Mouse (Mus musculus): ENCODE measurements at regions not wholly inside any gene's neighbourhood (a gene's known extent, or its start where the extent isn't known, plus 50 kb on each side); places are given as distances from the start of the nearest gene placed in this dataset.

DNA sequence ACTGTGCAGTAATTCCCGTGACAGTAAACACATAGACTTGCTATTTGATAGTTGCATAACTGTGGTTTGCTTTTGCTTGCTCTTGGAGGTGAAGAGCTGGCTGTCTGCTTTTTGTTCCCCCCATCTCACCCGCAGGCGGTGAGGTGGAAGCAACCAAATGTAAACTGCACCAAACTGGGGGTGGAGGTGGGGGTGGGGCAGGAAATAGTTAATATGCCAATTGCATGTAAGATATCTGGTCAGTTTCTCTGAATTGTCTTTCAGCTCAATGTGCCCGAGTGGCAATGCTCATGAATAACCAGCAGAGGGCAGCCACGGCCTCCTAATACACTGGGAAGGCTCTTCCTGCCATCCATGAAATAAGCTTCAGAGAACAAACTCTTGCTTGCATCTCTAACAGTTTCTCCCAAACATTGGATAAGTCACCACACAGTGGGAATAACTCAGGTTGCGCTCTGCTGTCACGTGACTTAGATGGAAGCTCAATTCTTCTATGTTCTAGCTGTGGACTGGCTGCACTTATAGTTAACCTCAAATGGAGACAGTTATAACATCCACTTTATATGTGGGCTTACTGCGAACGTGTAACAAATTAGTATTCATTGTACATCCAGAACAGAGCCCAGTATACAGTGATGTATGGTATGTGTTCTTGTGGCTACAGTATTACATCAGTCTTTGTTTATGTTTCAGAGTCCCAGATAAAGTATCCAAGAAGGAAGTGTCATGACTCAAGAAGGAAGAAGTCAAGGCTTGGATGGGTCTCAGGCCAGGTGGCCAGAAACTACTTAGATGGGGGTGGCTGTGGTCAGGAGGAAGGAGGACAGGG is 62.0 kb upstream of the Egflam start:
- in situ Hi-C loops (cut with MboI; ENCODE audit: low sequenced_read_pairs): loop anchor here (25.0 kb wide), 1 partner anchor 577 kb away; no protein-coding TSS in a partner anchor

DNA sequence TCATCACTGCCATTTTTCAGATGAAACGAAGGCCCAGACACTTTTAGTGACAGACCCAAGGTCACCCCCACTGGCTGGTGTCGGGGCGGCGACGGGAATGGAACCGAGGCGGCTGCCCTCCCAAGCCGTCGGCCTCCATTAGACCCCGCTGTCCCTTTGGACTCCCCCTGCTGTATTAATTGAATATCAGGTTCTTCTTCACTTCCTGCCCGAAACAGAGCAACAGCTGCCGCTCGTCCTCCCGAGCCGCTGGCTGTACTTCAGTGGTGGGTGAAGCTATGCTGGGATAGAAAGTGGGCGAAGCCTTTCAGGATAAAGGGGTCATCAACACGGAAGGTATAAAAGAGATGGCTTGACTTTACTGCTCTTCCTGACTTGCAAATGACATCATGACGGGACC is 64.4 kb upstream of the Egflam start:
- in situ Hi-C loops (cut with MboI; ENCODE audit: low sequenced_read_pairs): loop anchor here (25.0 kb wide), 1 partner anchor 575 kb away; no protein-coding TSS in a partner anchor

DNA sequence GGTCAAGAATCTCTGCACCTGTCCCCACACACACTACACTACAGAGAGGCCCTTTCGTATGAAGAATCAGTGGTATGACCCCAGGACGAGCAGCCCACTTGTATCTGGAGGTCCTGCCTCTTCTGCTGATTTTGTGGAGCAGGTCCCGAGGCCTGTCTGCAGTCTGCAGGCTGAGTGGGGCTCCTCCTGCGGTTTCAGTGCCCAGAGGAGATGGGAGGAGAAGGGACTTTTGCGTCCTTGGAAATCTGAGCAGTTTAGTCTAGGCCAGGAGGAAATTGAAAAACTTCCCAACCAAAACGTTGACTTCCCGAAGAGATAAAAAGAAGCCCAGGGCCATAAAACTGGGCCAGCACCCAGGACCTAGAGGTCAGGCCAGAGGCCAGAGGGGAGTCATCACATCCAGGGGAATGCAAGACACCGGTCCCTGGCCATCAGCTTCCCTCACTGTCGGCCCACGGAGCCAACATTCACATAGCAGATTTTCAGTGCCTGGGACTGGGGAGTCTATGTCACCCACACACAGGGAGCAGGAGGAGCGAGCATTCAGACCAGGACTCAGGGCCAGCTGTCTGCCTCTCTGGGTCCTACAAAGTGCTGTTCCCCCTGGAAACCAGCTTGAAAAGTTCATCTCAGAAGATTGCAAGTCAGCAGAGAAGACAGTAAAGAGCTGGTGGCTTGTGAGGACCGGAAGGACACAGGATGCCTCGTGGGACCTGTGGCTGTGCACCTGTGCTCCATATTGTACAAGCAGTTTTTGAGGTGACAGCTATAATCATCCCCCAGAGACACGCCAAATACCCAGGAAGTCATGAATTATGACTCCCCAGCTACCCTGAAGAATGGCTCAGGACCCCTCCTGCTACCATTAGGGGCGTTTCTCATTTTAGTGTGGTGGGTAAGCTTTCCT is 65.5 kb upstream of the Egflam start:
- in situ Hi-C loops (cut with MboI; ENCODE audit: low sequenced_read_pairs): loop anchor here (25.0 kb wide), 1 partner anchor 574 kb away; no protein-coding TSS in a partner anchor

DNA sequence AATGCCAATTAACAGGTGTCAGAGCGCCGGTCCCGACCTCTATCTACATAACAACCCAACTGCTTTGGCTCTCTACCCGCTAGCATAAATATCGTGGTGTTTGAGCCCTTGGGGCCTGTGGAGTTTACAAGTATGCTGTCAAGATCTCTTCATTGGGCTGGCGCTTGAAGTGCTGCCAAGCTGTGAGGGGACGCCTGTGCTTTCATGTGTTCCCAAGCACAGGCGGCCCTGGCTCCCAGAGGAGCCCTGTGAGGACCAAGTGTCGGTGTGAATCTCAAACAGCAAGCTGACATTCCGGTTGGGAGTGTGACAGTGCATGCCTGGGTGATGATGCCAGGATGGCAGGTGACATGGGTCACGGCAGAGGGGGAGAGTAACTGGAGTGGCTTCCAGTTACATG is 82.0 kb upstream of the Egflam start:
- in situ Hi-C loops (cut with MboI; ENCODE audit: low sequenced_read_pairs): no loop called here

DNA sequence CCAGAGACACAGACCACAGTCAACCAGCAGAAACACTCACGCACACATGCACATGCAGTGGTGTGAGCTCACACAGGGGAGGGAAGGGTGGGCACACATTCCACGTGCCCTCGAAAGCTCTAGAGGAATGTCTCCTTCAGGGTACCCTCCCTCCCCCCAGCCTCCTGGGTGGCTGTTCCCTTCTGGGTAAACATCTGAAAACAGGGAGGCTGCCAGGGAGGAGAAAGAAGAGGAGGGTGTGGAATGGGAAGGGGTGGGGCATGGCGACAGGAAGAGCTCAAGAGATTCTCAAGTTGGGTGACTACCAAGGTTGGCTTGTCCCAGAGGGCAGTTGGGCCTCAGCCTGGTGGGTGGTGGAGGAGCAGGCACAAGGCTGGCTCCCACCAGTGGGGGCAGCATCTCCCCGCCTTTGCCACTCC is 82.6 kb upstream of the Egflam start:
- in situ Hi-C loops (cut with MboI; ENCODE audit: low sequenced_read_pairs): no loop called here

DNA sequence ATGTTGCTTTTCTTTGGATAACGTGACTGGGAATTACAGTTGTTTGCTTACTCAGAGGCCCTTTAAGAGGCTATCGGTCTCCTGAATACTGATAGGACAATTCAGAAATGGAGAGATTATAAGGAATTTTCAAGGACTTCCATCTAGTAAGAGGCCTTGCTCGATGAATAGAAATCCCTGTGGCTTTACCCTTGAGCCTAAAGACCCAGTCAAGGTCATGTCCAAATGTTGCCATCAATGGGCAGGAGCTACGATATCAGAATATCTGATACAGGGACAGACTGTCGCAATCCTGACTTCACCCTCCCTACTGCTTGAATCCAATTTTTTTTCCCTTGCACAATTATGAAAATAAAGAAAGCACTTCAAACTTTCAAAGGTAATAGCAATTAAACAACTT is 85.5 kb upstream of the Egflam start:
- in situ Hi-C loops (cut with MboI; ENCODE audit: low sequenced_read_pairs): no loop called here

DNA sequence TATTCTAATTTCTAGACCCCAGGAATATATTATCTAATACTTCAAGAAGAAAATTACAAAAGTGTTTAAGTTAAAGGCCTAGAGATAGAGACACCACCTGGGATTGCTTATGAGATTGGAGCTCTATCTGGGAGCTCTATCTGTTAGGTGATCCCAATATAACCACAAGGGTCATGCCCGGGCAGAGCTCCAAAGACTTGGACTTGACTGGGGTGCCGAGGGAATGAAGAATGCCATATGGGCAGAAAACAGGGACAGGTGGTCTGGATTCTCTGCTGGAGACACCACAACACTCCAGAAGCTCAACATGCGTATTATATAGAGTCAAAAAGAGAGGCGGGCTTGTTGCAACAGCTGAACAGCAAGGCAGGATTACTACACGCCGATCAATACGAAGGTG is 92.9 kb upstream of the Egflam start:
- in situ Hi-C loops (cut with MboI; ENCODE audit: low sequenced_read_pairs): no loop called here

DNA sequence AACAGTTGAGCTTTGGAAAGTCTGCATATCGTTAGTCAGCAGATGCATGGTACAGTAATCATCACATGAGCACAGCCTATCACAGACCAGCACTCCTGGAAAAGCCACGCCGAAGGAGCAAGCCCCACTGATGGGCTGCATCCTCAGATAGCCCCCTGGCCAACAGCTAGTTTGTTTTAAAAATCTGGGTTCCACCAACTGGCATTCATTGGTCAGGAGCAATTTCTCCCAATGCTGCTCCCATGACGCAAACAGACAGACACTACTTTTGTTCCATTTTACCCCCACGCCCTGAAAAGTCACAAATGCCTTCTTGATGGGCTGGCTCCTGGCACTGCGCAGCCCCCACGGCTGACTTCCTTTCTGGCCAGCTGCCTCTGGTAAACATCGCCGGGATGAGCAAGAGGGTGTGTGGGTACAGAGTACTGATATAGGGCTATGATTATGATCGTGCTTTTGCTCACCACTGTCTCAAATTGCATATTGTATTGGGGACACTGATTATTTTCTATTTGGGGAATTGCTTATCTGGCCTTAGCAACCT is 95.0 kb upstream of the Egflam start:
- in situ Hi-C loops (cut with MboI; ENCODE audit: low sequenced_read_pairs): no loop called here

DNA sequence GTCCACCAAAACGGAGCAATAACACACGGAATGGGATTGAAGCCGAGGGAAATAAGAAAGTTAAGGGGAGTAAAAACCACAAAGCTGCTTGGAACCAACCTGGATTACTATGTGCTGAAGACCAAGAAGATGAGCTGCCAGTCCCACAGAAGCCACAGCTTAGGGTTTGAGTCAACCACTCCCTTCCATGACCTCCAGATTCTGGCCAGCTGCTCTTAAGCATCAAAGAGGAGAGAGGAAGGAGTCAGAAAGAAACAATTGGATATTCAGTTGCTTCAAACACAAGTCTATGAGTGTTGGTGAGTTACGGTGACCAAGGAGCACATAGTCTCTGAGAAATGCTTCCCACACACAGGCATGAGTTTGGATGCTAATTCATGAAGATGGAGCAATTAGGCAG is 99.7 kb upstream of the Egflam start:
- in situ Hi-C loops (cut with MboI; ENCODE audit: low sequenced_read_pairs): no loop called here

DNA sequence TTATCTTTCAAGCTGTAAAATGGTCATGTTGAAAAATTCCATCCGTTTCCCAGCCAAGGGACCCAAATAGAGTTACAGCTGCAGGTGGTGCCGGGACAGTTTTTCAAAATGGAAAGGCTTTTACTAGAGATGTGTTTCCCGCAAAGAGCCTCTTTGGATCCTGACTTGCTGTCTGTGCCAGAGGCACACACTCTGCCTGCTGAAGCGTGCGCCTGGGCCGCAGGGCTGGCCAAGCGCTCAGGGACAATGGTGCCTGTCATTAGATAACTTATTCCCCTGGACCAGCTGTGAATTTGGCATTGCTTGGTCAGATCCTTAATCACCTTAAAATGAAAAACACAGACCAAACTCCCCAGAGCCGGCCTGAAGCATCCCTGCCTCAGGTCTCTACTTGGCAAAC is 110.3 kb upstream of the Egflam start:
- in situ Hi-C loops (cut with MboI; ENCODE audit: low sequenced_read_pairs): no loop called here

DNA sequence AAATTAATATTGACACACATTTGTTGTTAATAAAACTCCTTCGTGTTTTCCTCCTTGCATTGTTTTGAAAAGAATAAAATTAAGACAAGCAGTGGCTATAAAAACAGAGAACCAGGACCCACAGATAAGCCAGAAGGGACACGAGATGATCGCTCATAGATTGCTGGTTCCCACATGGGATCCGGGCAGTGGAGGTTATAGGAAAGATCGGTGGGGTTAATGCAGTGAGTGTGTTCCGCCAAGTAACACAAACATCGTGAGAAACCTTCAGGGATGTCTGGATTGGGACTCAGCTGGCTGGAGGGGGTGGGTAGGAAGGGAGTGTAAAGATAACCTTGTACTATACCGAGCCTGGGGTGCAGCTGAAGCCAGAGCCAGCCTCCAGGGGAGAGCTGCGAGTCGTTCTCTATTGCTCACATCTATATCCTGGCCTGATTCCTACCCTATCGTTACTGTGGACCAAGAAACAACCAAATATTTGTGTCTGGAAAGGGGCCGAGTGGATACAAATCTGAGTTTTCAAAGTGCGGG is 116.6 kb upstream of the Egflam start:
- in situ Hi-C loops (cut with MboI; ENCODE audit: low sequenced_read_pairs): no loop called here

DNA sequence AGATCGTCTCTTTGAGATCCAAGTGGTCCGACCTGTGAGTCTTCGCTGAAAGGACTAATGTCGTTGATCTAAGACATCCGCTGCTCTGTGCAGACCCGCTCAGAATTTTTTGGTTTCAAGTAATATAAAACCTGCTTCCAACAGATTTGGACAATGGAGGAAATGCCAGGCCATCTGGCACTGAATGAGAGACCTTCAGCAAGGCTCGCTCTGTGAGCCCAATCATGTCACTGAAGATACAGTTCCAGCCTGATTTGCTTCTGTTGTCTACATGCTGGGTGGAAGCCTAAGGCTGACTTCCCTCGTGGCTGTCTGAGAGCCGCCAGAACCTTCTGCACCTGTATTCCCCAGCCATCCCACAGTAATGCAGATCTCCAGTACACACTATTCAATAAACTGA is 123.4 kb upstream of the Egflam start:
- in situ Hi-C loops (cut with MboI; ENCODE audit: low sequenced_read_pairs): no loop called here

DNA sequence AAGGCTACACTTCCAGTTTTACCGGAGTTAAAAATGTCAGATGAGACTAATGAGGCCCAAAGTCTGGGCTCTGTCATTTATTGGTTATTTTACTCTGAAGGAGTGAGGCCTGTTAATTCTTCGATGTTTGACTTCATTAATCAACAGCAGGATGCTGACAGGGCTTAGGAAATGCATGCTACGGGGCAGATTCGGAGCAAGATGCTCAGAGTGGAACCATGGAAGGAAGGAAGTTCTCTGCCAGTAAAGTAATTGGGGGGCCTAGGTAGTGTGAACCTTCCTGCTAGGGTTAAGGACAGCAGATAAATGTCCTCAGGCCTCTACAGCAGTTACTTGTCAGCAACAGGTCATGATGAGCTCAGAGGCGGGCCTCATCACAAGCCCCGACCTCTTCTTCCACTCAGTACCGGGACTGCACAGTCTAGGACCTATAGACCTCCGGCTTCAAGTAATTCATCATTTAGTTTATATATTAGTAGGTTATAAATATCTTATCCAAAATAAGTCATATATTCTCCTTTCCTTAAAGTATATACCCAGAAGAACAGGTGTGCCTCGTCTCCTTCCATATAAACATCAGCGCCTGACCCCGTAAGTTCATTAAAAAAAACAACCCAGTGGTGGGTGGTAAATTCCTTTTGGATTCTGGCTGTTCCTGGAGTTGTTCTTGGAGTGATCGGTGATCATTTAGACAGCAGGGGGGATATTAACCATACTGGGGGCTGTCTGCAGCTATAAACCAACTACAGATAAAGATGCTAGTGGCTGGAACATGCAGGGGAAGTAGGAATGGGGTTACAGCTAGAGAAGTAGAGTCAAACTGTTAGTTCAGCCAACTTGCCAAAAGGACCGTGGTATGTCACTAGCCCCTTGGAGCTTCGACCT is 124.9 kb upstream of the Egflam start:
- in situ Hi-C loops (cut with MboI; ENCODE audit: low sequenced_read_pairs): no loop called here

DNA sequence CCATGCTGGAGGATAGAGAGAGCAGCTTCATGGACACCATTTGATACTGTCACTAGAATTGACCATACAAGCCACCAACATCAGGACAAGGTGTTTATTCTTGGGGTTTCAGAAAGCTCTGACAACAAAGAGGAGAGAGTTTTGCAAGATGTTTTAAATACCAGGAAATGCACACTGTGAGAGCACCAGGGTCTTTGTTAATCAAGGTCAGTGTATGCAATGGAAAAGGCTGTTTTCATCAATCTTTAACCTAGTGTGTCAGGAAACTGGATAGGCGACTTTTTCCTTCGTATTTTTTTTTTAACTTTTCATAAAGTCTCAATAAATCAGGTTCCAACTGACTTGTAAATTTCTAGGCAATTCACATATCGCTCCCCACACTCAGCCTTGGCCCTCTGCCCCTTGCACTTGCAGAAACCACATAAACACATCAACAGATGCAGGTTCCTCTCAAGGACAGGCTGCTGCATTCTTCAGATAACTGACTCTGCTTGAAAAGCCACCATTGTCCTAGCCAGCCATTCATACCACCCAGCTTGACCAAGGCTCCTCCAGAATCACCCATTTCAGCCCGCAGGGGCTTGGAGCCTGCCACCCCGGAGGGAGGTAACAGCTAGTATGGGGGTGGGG is 132.9 kb upstream of the Egflam start:
- in situ Hi-C loops (cut with MboI; ENCODE audit: low sequenced_read_pairs): no loop called here

DNA sequence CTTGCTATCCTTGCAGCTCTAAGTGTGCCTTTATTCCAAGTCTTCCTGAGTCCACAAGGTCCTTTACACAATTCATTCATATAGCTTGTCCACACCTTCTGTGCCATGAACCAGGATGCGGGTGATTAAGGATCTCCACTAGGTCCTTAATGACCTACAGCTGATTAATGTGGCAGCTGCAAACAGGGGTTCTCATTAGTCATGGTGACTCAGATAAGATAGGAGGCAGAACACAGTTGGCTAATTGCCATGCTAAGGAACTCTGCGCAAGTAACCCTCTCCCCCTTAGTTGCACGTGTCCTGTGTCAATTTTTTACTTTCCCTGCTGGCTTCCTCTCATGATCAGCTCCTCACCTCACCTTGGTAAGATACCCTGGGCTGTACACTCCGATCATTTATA is 139.7 kb upstream of the Egflam start:
- in situ Hi-C loops (cut with MboI; ENCODE audit: low sequenced_read_pairs): no loop called here

DNA sequence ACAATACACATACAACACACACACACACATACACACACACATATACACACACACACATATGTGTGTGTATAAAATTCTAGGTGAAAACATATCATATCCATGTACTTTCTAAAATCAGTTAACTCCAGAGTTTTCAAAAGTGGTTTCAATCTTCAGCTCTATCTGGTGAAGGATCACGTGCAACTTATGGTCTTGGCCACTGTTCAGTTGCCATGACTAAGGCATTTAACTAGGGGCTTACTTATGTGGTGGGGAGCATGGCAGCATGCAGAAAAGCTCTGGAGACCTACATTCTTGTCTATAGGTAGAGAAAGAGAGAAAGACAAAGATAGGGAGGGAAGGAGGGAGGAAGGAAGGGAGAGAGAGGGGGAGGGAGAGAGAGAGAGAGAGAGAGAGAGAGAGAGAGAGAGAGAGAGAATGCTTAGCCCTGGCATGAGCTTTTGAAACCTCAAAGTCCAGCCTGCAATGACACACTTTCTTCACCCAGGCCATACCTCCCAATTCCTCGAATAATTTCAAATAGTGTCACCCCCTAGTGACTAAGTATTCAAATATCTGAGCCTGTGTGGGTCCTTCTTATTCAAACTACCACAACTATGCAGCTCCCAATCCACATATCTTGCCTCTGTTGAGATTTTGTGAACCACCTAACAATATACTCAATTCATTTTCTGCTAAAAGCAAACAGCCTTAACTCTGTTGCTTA is 155.1 kb upstream of the Egflam start:
- in situ Hi-C loops (cut with MboI; ENCODE audit: low sequenced_read_pairs): no loop called here

DNA sequence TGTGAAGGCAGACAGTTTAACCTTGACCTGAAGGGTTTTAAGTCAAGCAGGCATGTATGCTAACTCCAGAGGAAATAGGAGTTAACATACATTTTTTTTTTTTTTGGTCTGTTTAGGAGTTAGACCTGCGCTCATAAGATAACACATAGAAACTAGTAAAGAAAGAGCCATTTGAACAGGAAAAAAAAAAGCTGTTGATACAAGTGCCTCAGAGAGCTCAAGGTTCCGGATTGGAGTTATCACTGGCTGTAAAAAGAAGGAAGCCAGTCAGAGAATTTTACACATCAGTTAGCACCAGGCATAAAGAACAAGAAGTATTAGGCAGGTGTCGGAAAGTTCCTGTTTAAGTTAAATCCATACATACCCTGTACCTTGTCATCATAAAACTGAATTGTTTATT is 156.2 kb upstream of the Egflam start:
- in situ Hi-C loops (cut with MboI; ENCODE audit: low sequenced_read_pairs): no loop called here

DNA sequence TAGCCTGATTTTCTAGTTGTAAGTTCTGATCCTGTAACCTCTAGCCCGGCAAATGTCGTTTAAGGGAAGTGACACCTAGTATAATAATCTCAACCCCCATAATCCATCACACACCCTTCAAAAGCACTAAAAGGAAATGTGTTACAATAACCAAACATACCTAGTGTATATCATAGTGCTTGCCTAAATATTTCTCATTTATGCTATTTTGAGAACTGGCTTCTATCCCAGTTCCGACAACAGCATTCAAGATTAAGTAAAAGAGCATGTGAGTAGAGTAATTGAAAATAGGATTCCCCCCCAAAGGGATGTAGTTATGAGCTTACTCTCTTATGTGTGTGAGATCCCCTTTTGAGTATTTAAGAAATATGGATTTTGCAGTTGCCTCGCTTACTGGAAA is 165.1 kb upstream of the Egflam start:
- in situ Hi-C loops (cut with MboI; ENCODE audit: low sequenced_read_pairs): no loop called here

DNA sequence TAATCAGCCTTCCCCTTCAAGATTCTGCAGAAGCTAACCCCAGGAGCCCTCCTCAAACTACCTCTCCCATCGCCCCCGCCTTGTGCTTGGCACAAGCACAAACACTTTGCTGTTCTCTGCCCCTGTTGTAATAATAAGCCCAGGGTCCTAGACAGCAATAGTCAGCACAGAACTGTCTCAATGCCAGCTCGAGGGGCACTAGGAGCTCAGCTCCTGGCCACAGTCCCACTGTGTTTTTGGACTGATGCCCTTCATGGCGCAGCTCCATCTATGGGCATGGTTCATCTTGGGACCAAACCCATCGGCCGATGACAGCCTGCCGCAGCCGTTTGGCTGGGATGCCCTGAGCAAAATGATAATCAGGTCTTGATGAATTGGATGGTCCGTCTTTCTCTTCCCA is 165.5 kb upstream of the Egflam start:
- in situ Hi-C loops (cut with MboI; ENCODE audit: low sequenced_read_pairs): no loop called here
